Mouse (Mus musculus) heart, embryonic 11.5 days (tissue): ENCODE data around the gene Bckdha. TPM values are rescaled to one million over a fixed set of nuclear protein-coding genes. Genes with fewer than 3 reads are reported as not detected.

Source experiments
- ATAC-seq: fragments of 200-750 bp; cut with Nextera tagmentation; replicated peaks from 2 replicates; pipeline ENCODE4 v1.8.0; 2017; ENCODE audit warnings: moderate library complexity; ENCODE audit not compliant: insufficient number of reproducible peaks, low FRiP score, low TSS enrichment
- H3K27ac ChIP-seq: fragments of 300-500 bp; sonication (generic); 2 replicates; pipeline ENCODE4 v1.5.1; 2014; ENCODE audit warnings: mild to moderate bottlenecking, low read depth, low read length
- H3K27me3 ChIP-seq: fragments of 300-500 bp; sonication (generic); 2 replicates; pipeline ENCODE4 v1.6.1; 2014; ENCODE audit warnings: mild to moderate bottlenecking, low read length, mixed read lengths; ENCODE audit not compliant: control insufficient read depth, insufficient read depth
- H3K36me3 ChIP-seq: fragments of 300-500 bp; sonication (generic); 2 replicates; pipeline ENCODE4 v1.6.1; 2014; ENCODE audit warnings: mild to moderate bottlenecking, low read length, moderate library complexity, mixed read lengths; ENCODE audit not compliant: control insufficient read depth, insufficient read depth
- H3K4me1 ChIP-seq: fragments of 300-500 bp; sonication (generic); 2 replicates; pipeline ENCODE4 v1.6.1; 2014; ENCODE audit warnings: low read length; ENCODE audit not compliant: control insufficient read depth, insufficient read depth
- H3K4me2 ChIP-seq: fragments of 300-500 bp; sonication (generic); 2 replicates; pipeline ENCODE4 v1.6.1; 2014; ENCODE audit warnings: mild to moderate bottlenecking, moderate library complexity
- H3K4me3 ChIP-seq: fragments of 300-500 bp; sonication (generic); 2 replicates; pipeline ENCODE4 v1.5.1; 2014; ENCODE audit warnings: low read depth, low read length
- H3K9ac ChIP-seq: fragments of 300-500 bp; sonication (generic); 2 replicates; pipeline ENCODE4 v1.6.1; 2014; ENCODE audit warnings: mild to moderate bottlenecking, low read depth, low read length, moderate library complexity
- H3K9me3 ChIP-seq: fragments of 300-500 bp; sonication (generic); replicated peaks from 2 replicates; pipeline ENCODE4 v1.6.1; 2016; ENCODE audit warnings: low read length; ENCODE audit not compliant: control insufficient read depth
- WGBS: fragments of 180-500 bp; shearing (Covaris S2); extraction: QIAGEN DNeasy Blood & Tissue Kit; methylation state at CpG from one replicate; pipeline ENCODE4 v1.1.7; 2014; ENCODE audit not compliant: insufficient replicate concordance; 5-methylcytosine and 5-hydroxymethylcytosine counted together
- polyA plus RNA-seq: library from polyadenylated mRNA; unstranded; fragments of >200 nt; fragmentation: Nextera tagmentation; extraction: Ambion mirVana; gene quantifications from 2 replicates; pipeline ENCODE4 v1.2.1, GENCODE M21; 2014

The Bckdha gene
- polyA plus RNA-seq, 1 experiment from 2014 or later = 41.4 TPM

- no peak overlapping the region for H3K27ac ChIP-seq
- H3K4me2 ChIP-seq = no peak overlapping the region
- ATAC-seq = no peak
- WGBS = 74% methylated on average over 12 of the region's 12 CpGs
- H3K9ac ChIP-seq = no peak overlapping the region
- peaks cover 3% of the 10 kb centered on the region; the same call in 1 of the 2 replicates for H3K36me3 ChIP-seq
- no peak overlapping the region for H3K4me3 ChIP-seq
- H3K27me3 ChIP-seq = no peaks in the 10 kb centered on the region
- peaks cover 5% of the 10 kb centered on the region; the same call in 1 of the 2 replicates for H3K9me3 ChIP-seq
- peaks cover 17% of the 10 kb centered on the region for H3K4me1 ChIP-seq
Measured at GRCm38 (mm10) chr7:25700732-25701131, 42.0 kb upstream of the Bckdha start.

GRCm38 (mm10) chr7:25699851-25700250 lies 41.1 kb upstream of the Bckdha start:
- H3K27ac ChIP-seq = no peak overlapping the region
- peaks cover 3% of the 10 kb centered on the region; the same call in 1 of the 2 replicates for H3K36me3 ChIP-seq
- ATAC-seq = no peak
- H3K9ac ChIP-seq = no peak overlapping the region
- H3K27me3 ChIP-seq = no peaks in the 10 kb centered on the region
- H3K4me1 ChIP-seq = peaks cover 12% of the 10 kb centered on the region
- peaks cover 5% of the 10 kb centered on the region; the same call in 1 of the 2 replicates for H3K9me3 ChIP-seq
- WGBS = 60% methylated on average over 13 of the region's 13 CpGs
- H3K4me2 ChIP-seq = no peak overlapping the region
- no peak overlapping the region for H3K4me3 ChIP-seq

- Histone ChIP-seq H3K36me3 (no peaks in the 10 kb centered on the region; the same call in 1 of the 2 replicates), H3K9ac (no peak overlapping the region), H3K4me1 (peaks cover 2% of the 10 kb centered on the region; the same call in 1 of the 2 replicates), H3K27me3 (no peaks in the 10 kb centered on the region), H3K27ac (no peak overlapping the region), H3K4me3 (no peak overlapping the region), H3K4me2 (no peak overlapping the region), H3K9me3 (no peaks in the 10 kb centered on the region)
- 79% methylated on average over 8 of the region's 8 CpGs for WGBS
- ATAC-seq = no peak
Measured at GRCm38 (mm10) chr7:25694104-25694503, 35.3 kb upstream of the Bckdha start.

GRCm38 (mm10) chr7:25690051-25690450 lies 31.3 kb upstream of the Bckdha start:
- H3K4me3 ChIP-seq = peak overlapping the region; percentile 75

GRCm38 (mm10) chr7:25689603-25690021 lies 30.8 kb upstream of the Bckdha start:
- Histone ChIP-seq H3K4me1 (peaks cover 12% of the 10 kb centered on the region; the same call in 1 of the 2 replicates), H3K9me3 (no peaks in the 10 kb centered on the region), H3K27me3 (peaks cover 8% of the 10 kb centered on the region; the same call in 1 of the 2 replicates), H3K4me3 (peak overlapping the region; percentile 75), H3K36me3 (no peaks in the 10 kb centered on the region), H3K9ac (peak overlapping the region; percentile 44; the same call in 1 of the 2 replicates), H3K27ac (0 out of 2 replicates have a peak overlapping the region, but pooled peaks have one; percentile 73), H3K4me2 (peak overlapping the region; percentile 97)
- ATAC-seq = no peak
- 6% methylated on average over 12 of the region's 12 CpGs for WGBS

More at GRCm38 (mm10) chr7:25690051-25690450, 31.3 kb upstream of the Bckdha start:
- H3K27me3 ChIP-seq = peaks cover 8% of the 10 kb centered on the region; the same call in 1 of the 2 replicates
- ATAC-seq = no peak
- H3K27ac ChIP-seq = no peak overlapping the region
- H3K9ac ChIP-seq = peak overlapping the region; percentile 44; the same call in 1 of the 2 replicates
- 31% methylated on average over 5 of the region's 5 CpGs for WGBS
- H3K9me3 ChIP-seq = no peaks in the 10 kb centered on the region
- H3K36me3 ChIP-seq = no peaks in the 10 kb centered on the region
- H3K4me2 ChIP-seq = peak overlapping the region; percentile 97
- H3K4me1 ChIP-seq = peaks cover 12% of the 10 kb centered on the region; the same call in 1 of the 2 replicates

- H3K27me3 ChIP-seq = peaks cover 8% of the 10 kb centered on the region; the same call in 1 of the 2 replicates
- H3K9ac ChIP-seq = peak overlapping the region; percentile 80
- peak overlapping the region; percentile 73 for H3K27ac ChIP-seq
- no peaks in the 10 kb centered on the region for H3K36me3 ChIP-seq
- H3K4me3 ChIP-seq = peak overlapping the region; percentile 75
- peak; percentile 72 for ATAC-seq
- WGBS = under 1% methylated on average over 51 of the region's 52 CpGs
- peaks cover 13% of the 10 kb centered on the region for H3K4me1 ChIP-seq
- peak overlapping the region; percentile 97 for H3K4me2 ChIP-seq
- H3K9me3 ChIP-seq = no peaks in the 10 kb centered on the region
Measured at GRCm38 (mm10) chr7:25688810-25689586, 30.2 kb upstream of the Bckdha start.

GRCm38 (mm10) chr7:25687811-25688401 lies 29.1 kb upstream of the Bckdha start:
- ATAC-seq = no peak
- H3K4me3 ChIP-seq = peak overlapping the region; percentile 75
- H3K9me3 ChIP-seq = no peaks in the 10 kb centered on the region
- peaks cover 23% of the 10 kb centered on the region for H3K4me1 ChIP-seq
- WGBS = under 1% methylated on average over 47 of the region's 47 CpGs
- peak overlapping the region; percentile 73 for H3K27ac ChIP-seq
- H3K4me2 ChIP-seq = peak overlapping the region; percentile 97
- peaks cover 8% of the 10 kb centered on the region; the same call in 1 of the 2 replicates for H3K27me3 ChIP-seq
- peaks cover 3% of the 10 kb centered on the region; the same call in 1 of the 2 replicates for H3K36me3 ChIP-seq
- H3K9ac ChIP-seq = peak overlapping the region; percentile 80

GRCm38 (mm10) chr7:25686680-25687531 lies 28.1 kb upstream of the Bckdha start, which contains the start of gene Tgfb1:
Tgfb1 (plus strand) TSS chr7:25687002.
- H3K27me3 ChIP-seq = peaks cover 8% of the 10 kb centered on the region; the same call in 1 of the 2 replicates
- H3K4me2 ChIP-seq = peak within 1 kb of the TSS; percentile 97
- peak within 1 kb of the TSS; percentile 80 for H3K9ac ChIP-seq
- peak within 1 kb of the TSS; percentile 86 for H3K27ac ChIP-seq
- ATAC-seq = peak; percentile 36
- 1% methylated on average over 45 of the region's 69 CpGs for WGBS
- peaks cover 23% of the 10 kb centered on the region for H3K4me1 ChIP-seq
- H3K4me3 ChIP-seq = peak within 1 kb of the TSS; percentile 75
- peaks cover 3% of the 10 kb centered on the region; the same call in 1 of the 2 replicates for H3K36me3 ChIP-seq
- no peaks in the 10 kb centered on the region for H3K9me3 ChIP-seq
